Mouse (Mus musculus): Measurements from ENCODE around the gene Olfr1328. TPM values are rescaled to one million over a fixed set of nuclear protein-coding genes. Genes with fewer than 3 reads are reported as not detected.
"Not testable (repeated sequence)": the region's sequence is repeated elsewhere in the genome, so short reads cannot be mapped to it uniquely, and the experiment has no call there.

Olfr1328 gene
- total RNA-seq (2021) = not detected
- long read RNA-seq, experiment 1 = 0 reads
- long read RNA-seq, experiment 2 = 0 reads

DNA sequence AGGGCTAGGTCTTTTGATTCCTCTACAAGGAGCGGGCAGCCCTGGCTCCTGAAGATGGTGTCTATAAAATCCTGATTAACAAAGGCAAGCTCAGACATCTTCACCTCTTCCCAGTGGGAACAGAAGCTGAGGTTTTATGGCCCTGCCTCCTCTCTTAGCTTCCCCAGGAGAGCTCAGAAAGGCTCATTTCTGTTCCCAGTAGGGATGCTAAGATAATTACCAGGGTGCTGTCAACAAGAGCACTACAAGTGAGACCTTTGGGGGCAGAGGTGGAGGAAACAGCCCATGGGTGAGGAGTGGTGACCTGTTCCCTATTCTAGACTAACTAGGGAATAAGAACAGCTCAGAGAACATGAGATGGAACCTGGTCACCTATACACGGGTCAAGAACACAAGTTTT is at the start of gene Olfr1328:
Gene Olfr1328, minus strand, starts transcription at position 101 of the 400 bp plus-strand sequence.
- no peak for DNase-seq
- intact Hi-C loops (cut with DNase I) = no loop called here

DNA sequence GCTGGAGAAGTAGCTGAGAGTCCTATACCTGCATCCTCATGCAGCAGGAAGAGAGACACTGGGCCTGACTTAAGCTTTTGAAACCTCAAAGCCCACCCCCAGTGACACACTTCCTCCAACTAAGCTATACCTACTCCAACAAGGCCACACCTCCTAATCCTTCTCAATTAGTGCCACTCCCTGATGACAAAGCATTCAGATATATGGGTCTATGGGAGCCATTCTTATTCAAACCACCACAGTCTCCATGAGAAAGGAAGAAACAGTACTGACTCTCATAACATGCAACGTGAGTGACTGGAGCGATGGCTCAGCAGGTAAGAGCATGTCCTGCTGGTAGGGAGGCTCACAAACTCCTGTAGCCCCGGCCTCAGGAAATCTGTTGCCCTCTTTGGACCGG is 46.9 kb upstream of the Olfr1328 start:
- intact Hi-C loops (cut with DNase I) = loop anchor here (5.0 kb wide), 1 partner anchor 38 kb away; no protein-coding TSS in a partner anchor
- no peak for DNase-seq

DNA sequence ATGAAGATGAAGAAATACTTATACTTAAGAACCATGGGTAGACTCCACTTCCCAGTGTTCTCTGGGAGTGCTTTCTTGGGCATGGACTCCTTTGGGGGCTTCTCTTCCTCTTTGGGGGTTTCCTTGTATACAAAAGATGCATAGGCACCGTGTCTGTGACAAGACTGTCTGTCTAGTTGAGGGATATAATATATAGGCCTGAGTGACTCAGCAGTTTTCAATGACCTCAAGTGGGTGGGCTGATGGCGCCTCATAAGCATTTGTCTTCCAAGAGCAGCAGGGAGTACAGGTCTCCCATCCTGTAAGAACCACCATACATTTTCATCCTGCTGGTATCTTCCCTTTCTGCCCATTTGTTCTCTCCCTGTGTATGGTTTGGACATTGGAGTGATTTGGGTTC is 34.9 kb upstream of the Olfr1328 start:
- no peak for DNase-seq
- intact Hi-C loops (cut with DNase I) = no loop called here

GRCm38 (mm10) chr4:118967711-118968110 is 29.3 kb upstream of the Olfr1328 start:
- intact Hi-C loops (cut with DNase I) = no loop called here
- no peak for DNase-seq

DNA sequence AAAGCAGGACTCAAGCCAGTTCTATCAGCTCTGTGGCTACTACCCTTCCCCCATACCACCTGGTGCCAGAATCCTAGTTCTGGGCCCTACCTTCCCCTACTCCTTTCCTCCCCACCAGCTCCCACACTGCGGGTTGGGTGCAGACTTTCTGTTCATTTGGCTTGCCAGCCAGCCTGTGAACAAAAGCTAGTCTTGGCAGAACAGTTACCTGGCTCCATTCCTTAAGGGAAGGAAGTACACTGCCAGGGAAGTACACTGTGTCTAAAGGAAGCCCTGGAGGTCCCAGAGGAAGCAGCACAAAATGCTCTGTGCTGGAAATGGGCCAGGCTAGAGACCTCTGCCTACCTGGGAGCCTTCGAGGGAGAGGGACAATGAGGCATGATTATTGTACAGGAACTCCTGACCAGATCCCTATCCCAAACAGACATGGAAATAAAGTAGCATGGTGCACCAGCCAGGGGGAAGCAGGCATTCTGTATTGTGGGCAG is 22.8 kb upstream of the Olfr1328 start, which contains the start of gene Lao1:
Gene Lao1, plus strand, starts transcription at position 438 of the 488 bp plus-strand sequence.
- DNase-seq = peak in 1 of 2 experiments; percentile 16
- intact Hi-C loops (cut with DNase I) = no loop called here

DNA sequence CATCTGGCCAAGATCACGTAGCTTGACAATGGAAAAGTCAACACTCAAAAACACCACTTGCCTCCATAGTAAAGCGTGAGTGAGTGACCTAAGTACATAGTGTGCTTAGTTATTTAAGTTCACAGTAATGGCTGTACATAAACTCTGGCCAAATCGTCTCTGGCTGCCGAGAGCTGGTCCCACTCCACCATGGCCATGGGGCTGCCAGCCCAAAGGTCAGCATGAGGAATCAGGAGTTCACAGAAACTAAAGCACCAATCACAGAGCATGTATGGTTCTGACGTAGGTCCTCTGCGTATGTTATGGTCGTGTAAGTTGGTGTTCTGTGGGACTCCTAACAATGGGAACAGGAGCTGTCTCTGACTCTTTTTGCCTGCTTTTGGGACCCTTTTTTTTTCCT is 20.4 kb upstream of the Olfr1328 start:
- intact Hi-C loops (cut with DNase I) = no loop called here

GRCm38 (mm10) chr4:118931326-118931725 is 7.1 kb downstream of the Olfr1328 start:
- DNase-seq; intact Hi-C loops (cut with DNase I): not testable (repeated sequence)

More for the DNA sequence above, 20.4 kb upstream of the Olfr1328 start:
- no peak for DNase-seq

DNA sequence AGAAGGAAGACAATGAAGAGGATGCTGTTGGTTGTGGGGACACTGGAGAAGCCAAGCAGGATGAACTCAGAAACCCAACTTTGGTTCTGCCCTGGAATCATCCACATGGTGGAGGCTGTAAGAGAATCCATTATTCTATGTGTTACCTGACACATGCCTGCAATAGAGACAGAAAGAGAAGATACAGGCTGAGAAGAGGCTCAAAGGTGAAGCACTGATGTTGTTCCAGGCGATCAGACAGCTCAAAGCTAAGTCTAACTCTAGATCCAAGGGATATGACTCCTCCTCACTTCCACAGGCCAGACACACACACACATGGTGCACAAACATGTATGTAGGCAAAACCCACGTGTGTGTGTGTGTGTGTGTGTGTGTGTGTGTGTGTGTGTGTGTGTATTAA is 21.0 kb downstream of the Olfr1328 start, which contains the start of gene Olfr1329:
Gene Olfr1329, minus strand, starts transcription at position 101 of the 400 bp plus-strand sequence.
- intact Hi-C loops (cut with DNase I); DNase-seq: not testable (repeated sequence)

DNA sequence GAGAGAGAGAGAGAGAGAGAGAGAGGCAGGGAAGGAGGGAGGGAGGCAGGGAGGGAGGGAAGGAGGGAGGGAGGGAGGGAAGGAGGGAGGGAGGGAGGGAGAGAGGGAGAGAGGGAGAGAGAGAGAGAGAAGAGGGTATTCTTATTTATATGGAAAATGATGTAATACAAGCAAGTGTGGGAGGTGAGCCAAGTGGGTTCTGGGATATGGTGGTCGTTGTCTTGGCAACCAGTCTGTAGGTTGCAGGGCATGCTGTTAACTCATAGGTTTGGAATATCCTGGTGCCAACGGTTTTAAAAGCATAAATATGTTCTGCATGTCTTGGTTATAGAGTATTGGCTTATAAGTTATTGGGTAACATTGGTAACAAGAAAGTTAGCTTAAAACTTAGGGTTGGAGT is 36.4 kb downstream of the Olfr1328 start:
- intact Hi-C loops (cut with DNase I) = no loop called here
- no peak for DNase-seq

GRCm38 (mm10) chr4:118888297-118888696 is 50.1 kb downstream of the Olfr1328 start, which contains the start of gene Olfr1330:
TSS of gene Olfr1330 (plus strand) at chr4:118888597.
- no peak for DNase-seq
- intact Hi-C loops (cut with DNase I) = no loop called here

Other genes with a start within 250 kb of the Olfr1328 start
- not detected for gene Olfr1342, start 245.9 kb downstream of the Olfr1328 start, total RNA-seq (2021)
- not detected for gene Olfr1341, start 235.1 kb downstream of the Olfr1328 start, total RNA-seq (2021)
- not detected for gene Olfr1340, start 218.5 kb downstream of the Olfr1328 start, total RNA-seq (2021)
- not detected for gene Olfr1339, start 206.4 kb downstream of the Olfr1328 start, total RNA-seq (2021)
- gene Olfr1338, start 179.9 kb downstream of the Olfr1328 start, total RNA-seq (2021) = not detected
- gene Olfr1337, start 156.0 kb downstream of the Olfr1328 start, total RNA-seq (2021) = not detected
- not detected for gene Olfr1335, start 128.7 kb downstream of the Olfr1328 start, total RNA-seq (2021)
- not detected for gene Olfr1333, start 102.3 kb downstream of the Olfr1328 start, total RNA-seq (2021)
- gene Olfr1331, start 74.0 kb downstream of the Olfr1328 start, total RNA-seq (2021) = not detected
- gene Olfr1330, start 50.0 kb downstream of the Olfr1328 start, total RNA-seq (2021) = not detected
- gene Olfr1329, start 21.1 kb downstream of the Olfr1328 start, total RNA-seq (2021) = not detected
- gene Lao1, start 23.0 kb upstream of the Olfr1328 start, total RNA-seq (2021) = under 1 TPM; 0.36 to 0.86 TPM
- 1 to 10 TPM; 4.3 to 5.0 TPM for gene Slc2a1, start 170.1 kb upstream of the Olfr1328 start, total RNA-seq (2021)
- 10 to 100 TPM; 15.5 to 16.9 TPM for gene Zfp691, start 235.6 kb upstream of the Olfr1328 start, total RNA-seq (2021)

All from gastrocnemius, postnatal 36 days (tissue).